Mouse (Mus musculus) thymus, adult 2 months (tissue): ENCODE measurements around the gene Surf6.

Experiments used
- CTCF ChIP-seq: fragments of 200-500 bp; IDR thresholded peaks from 2 replicates; pipeline ENCODE4 v1.5.1; 2012; ENCODE audit warnings: mild to moderate bottlenecking, control low read depth, low read length, moderate library complexity, borderline replicate concordance; ENCODE audit not compliant: control insufficient read depth, poor library complexity, insufficient read depth; ENCODE audit errors: extremely low read depth
- POLR2A ChIP-seq: fragments of 200-500 bp; IDR thresholded peaks from 2 replicates; pipeline ENCODE4 v1.6.1; 2012; ENCODE audit warnings: mild to moderate bottlenecking, low read length, control low read depth, moderate library complexity; ENCODE audit not compliant: control insufficient read depth, poor library complexity, insufficient read depth; ENCODE audit errors: extremely low read depth

GRCm38 (mm10) chr2:26862856-26863255, 39.8 kb downstream of the Surf6 start:
- TF ChIP-seq CTCF: no peak
- no peak for TF ChIP-seq POLR2A
